Mouse (Mus musculus): ENCODE measurements around the gene Ptpru. TPM values are rescaled to one million over a fixed set of nuclear protein-coding genes. Genes with fewer than 3 reads are reported as not detected.

The Ptpru gene
- polyA plus RNA-seq, 1 experiment from 2014 or later, result 11.4 TPM

Other genes starting within 250 kb of the Ptpru start
- 39.8 and 40.3 TPM in 2 replicates for gene Mecr, start 5.2 kb upstream of the Ptpru start, polyA plus RNA-seq (2014; fragmentation: Nextera tagmentation; extraction: Ambion mirVana)
- 144 and 157 TPM in 2 replicates for gene Srsf4, start 35.3 kb upstream of the Ptpru start, polyA plus RNA-seq (2014; fragmentation: Nextera tagmentation; extraction: Ambion mirVana)
- 0.79 and 0.84 TPM in 2 replicates for gene Tmem200b, start 83.5 kb upstream of the Ptpru start, polyA plus RNA-seq (2014; fragmentation: Nextera tagmentation; extraction: Ambion mirVana)
- 0.07 TPM in 1 of 2 replicates, not detected in the other for gene Gm10300, start 236.4 kb upstream of the Ptpru start, polyA plus RNA-seq (2014; fragmentation: Nextera tagmentation; extraction: Ambion mirVana)
- 210 and 230 TPM in 2 replicates for gene Epb41, start 237.0 kb upstream of the Ptpru start, polyA plus RNA-seq (2014; fragmentation: Nextera tagmentation; extraction: Ambion mirVana)